Mouse (Mus musculus) cortical plate, adult 2 months (tissue): ENCODE results near the gene Rtn4ip1. TPM values are rescaled to one million over a fixed set of nuclear protein-coding genes. Genes with fewer than 3 reads are reported as not detected.

Experiments used
- H3K27ac ChIP-seq: fragments of 200-500 bp; 2 replicates; pipeline ENCODE4 v1.5.1; 2012; ENCODE audit warnings: low read length, control low read depth, inconsistent platforms; ENCODE audit not compliant: insufficient read depth
- H3K4me1 ChIP-seq: fragments of 200-500 bp; 2 replicates; pipeline ENCODE4 v1.6.1; 2011; ENCODE audit warnings: low read length; ENCODE audit not compliant: control insufficient read depth, insufficient read depth
- H3K4me3 ChIP-seq: fragments of 200-500 bp; 2 replicates; pipeline ENCODE4 v1.5.1; 2011; ENCODE audit warnings: mild to moderate bottlenecking, low read length, control low read depth; ENCODE audit not compliant: insufficient read depth
- CTCF ChIP-seq: fragments of 200-500 bp; IDR thresholded peaks from 2 replicates; pipeline ENCODE4 v1.5.1; 2011; ENCODE audit warnings: mild to moderate bottlenecking, control low read depth, low read length; ENCODE audit not compliant: insufficient read depth; ENCODE audit errors: extremely low read depth
- POLR2A ChIP-seq: fragments of 200-500 bp; IDR thresholded peaks from 2 replicates; pipeline ENCODE4 v1.6.1; 2011; ENCODE audit warnings: mild to moderate bottlenecking, low read length, control low read depth; ENCODE audit not compliant: insufficient read depth; ENCODE audit errors: extremely low read depth
- polyA plus RNA-seq: library from polyadenylated mRNA; depleted of rRNA; stranded (reverse); fragments of >200 nt; gene quantifications from 2 replicates; pipeline ENCODE4 v1.2.3, GENCODE M21; 2012; rRNA removed

The Rtn4ip1 gene
- polyA plus RNA-seq: 14.3 and 15.0 TPM in 2 replicates

- TF ChIP-seq CTCF: no peak
- 0 out of 2 replicates have a peak, but pooled peaks have one; percentile 38 for TF ChIP-seq POLR2A
- H3K27ac ChIP-seq: peak within 1 kb of the TSS; percentile 76
- no peaks in the 10 kb centered on the region for H3K4me1 ChIP-seq
- H3K4me3 ChIP-seq: peak within 1 kb of the TSS; percentile 81
Measured at GRCm38 (mm10) chr10:43901578-43902194, at the start of gene Rtn4ip1, which contains the start of gene Qrsl1. Rtn4ip1 (plus strand) TSS chr10:43901807. Qrsl1 (minus strand) TSS chr10:43901745.

DNA sequence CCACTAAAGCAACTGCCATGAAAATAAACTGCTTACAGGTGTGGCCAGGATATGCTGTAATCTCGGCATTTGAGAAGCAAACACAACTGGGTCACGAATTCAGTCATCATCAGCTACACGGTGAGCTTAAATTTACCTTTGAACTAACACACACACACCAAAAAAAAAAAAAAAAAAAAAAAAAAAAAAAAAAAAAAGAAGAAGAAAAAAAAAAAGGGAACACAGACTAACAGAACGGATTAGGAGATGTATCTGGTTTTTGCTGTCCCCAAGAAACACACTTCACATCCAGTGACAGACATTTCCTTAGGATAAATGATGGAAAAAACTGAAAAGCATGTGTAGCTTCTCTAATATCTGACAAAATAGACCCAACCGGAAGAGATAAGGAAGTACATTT is 49.7 kb upstream of the Rtn4ip1 start:
- no peak for TF ChIP-seq CTCF
- no peak for TF ChIP-seq POLR2A
- H3K4me3 ChIP-seq: no peak overlapping the region
- H3K27ac ChIP-seq: no peak overlapping the region

DNA sequence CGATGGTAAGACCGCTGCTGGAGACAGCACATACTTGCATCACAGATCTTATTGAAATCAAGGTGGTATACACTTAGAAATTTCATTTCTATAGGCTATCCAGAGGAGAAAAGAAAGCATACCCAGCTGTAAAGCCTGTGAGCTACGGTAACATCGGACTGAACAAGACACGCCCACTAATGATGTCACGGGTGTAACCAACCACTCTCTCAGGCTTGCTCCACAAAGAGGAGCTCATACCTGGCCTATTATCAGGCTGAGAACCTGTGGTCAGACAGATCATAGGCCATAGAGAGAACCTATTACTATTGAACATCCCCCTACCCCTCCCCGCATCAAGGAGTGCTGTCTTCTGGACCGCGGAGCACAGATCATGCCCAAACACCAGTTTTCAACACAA is 45.7 kb upstream of the Rtn4ip1 start:
- Histone ChIP-seq H3K27ac (no peak overlapping the region), H3K4me1 (no peaks in the 10 kb centered on the region), H3K4me3 (no peak overlapping the region)
- TF ChIP-seq CTCF (no peak), POLR2A (no peak)

More for the DNA sequence above, 49.7 kb upstream of the Rtn4ip1 start:
- no peaks in the 10 kb centered on the region for H3K4me1 ChIP-seq

- Histone ChIP-seq H3K4me1 (no peaks in the 10 kb centered on the region), H3K4me3 (no peak overlapping the region), H3K27ac (no peak overlapping the region)
- TF ChIP-seq CTCF (no peak), POLR2A (no peak)
Measured at GRCm38 (mm10) chr10:43856351-43856750, 45.3 kb upstream of the Rtn4ip1 start.

DNA sequence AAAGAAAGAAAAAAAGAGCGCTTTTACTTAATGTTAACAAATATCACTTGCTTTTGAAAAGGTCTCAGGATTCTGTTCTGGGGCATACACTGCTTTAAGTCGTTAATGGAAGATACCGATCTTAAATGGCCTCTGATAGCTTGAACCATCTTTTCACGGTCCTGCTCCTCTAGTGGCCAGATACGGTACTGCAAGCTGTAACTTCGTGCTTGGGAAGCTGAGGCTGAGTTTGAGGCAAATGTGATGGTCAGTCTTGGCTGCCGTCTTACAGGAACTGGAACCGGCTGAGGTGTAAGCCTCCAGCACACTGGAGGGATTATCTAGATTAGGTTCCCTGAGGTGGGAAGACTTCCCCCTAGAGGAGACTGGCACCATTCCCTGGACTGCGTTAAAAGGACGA is 30.9 kb upstream of the Rtn4ip1 start:
- TF ChIP-seq CTCF (peak; percentile 75), POLR2A (no peak)
- Histone ChIP-seq H3K27ac (no peak overlapping the region), H3K4me1 (no peaks in the 10 kb centered on the region), H3K4me3 (no peak overlapping the region)

DNA sequence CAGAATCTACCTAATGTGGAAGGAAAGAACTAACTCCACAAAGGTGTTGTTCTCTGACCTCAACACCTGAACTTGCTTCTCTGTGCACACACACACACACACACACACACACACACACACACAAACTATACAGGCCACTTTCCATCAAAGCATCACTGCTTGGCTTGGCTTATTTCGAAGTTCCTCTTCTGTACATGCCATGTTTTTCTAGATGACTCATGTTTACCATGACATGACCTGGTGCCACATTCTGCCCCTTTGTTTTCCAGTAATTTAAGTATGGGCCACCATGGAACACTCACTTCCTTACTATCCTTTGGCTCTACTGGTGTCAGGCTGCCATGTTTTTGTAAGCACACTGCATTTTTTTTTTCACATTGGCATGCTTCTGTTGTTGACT is 30.1 kb upstream of the Rtn4ip1 start:
- Histone ChIP-seq H3K4me3 (no peak overlapping the region), H3K27ac (no peak overlapping the region), H3K4me1 (no peaks in the 10 kb centered on the region)
- TF ChIP-seq POLR2A: no peak

DNA sequence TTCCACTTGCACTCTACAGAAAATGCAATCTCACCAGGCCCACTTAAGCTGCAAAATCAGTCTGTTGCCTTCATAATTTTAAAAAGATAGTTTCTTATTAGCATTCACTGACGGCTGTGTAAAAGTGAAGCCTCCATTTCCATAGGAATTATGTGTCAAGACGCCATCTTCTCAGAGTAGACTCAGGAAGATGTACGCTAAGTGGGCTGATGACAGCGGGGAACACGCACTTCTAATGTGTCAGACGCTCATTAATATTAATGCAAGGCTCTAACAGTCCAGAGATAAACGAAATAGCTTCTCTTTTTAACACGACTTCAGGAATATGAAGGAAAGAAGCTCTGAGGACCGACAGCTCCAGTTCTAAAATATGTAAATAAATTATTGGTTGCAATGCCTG is 13.9 kb upstream of the Rtn4ip1 start:
- no peaks in the 10 kb centered on the region for H3K4me1 ChIP-seq
- H3K4me3 ChIP-seq: no peak overlapping the region
- H3K27ac ChIP-seq: no peak overlapping the region
- TF ChIP-seq CTCF: no peak
- TF ChIP-seq POLR2A: no peak

DNA sequence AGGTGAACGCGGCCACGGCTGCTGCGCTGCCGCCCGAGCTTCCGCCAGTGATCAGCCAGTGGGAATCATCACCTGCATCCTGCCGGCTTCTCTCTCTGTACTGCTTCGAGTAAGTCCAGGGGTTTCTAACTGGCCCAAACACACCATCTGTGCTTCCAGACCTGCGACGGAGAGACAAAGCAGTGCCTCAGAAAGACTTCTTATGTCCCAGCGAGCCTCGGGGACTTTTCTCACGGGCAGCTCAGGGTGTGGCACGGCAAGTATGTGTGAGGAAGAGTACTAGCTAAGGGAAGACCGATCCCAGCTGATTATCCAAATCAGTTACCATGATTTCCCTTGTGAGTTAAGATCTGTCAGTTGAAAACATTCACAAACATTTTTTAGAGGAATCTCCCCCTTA is 12.6 kb upstream of the Rtn4ip1 start:
- no peaks in the 10 kb centered on the region for H3K4me1 ChIP-seq
- no peak overlapping the region for H3K4me3 ChIP-seq
- H3K27ac ChIP-seq: no peak overlapping the region
- TF ChIP-seq POLR2A (no peak), CTCF (no peak)

DNA sequence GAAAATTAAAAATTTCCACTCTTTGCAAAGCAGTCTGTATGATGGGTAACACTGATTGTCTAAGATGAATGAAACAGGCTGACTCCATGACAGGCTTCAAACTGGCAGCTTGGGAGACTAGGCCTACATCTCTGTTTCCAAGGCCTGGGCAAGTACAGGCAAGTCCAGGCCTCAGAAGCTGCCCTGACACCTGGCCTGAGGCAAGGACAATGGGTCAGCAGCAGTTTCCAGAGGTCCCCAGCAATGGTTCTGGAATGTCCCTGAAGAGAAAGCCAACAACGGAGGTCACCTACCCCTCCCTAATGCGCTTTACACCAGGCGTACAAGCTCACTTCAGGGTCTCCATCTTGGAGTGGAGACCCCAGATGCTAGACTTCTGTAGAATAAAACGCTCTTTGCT is 8.6 kb upstream of the Rtn4ip1 start:
- TF ChIP-seq POLR2A: no peak
- TF ChIP-seq CTCF: no peak

GRCm38 (mm10) chr10:43896065-43896464 is 5.5 kb upstream of the Rtn4ip1 start:
- Histone ChIP-seq H3K27ac (no peak overlapping the region), H3K4me3 (no peak overlapping the region), H3K4me1 (no peaks in the 10 kb centered on the region)
- no peak for TF ChIP-seq CTCF
- TF ChIP-seq POLR2A: no peak

More for the DNA sequence above, 8.6 kb upstream of the Rtn4ip1 start:
- no peaks in the 10 kb centered on the region for H3K4me1 ChIP-seq
- H3K4me3 ChIP-seq: no peak overlapping the region
- no peak overlapping the region for H3K27ac ChIP-seq
